Mouse (Mus musculus) lung, adult 18-20 months (tissue): ENCODE data around the gene Fgfr2.
"Not testable (repeated sequence)": the region's sequence is repeated elsewhere in the genome, so short reads cannot be mapped to it uniquely, and the experiment has no call there.

Experiments used
- DNase-seq, 2 experiments: peaks; one replicate each; pipeline ENCODE4 v3.0.0; 2022; ENCODE audit warnings: mixed read lengths in 2 of 2

The Fgfr2 gene

DNA sequence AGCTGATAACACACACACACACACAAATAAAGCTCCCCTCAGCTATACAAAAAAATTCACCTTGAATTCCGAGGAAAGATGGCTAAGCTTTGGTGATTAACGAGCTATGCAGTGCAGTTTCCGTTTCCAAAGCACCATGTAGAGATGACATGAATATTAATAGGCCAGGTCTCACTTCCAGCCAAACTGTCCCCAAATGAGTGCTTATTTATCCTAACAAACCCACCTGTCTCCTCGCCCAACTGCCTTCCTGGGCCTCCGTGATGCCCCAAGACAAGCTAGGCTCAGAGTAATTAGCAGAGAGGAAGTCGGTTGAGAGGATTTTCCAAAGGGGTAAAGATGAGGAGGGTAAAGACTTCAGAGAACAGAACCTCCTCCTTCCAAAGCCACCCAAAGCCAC, 2652.1 kb downstream of the Fgfr2 start:
- DNase-seq = no peak

DNA sequence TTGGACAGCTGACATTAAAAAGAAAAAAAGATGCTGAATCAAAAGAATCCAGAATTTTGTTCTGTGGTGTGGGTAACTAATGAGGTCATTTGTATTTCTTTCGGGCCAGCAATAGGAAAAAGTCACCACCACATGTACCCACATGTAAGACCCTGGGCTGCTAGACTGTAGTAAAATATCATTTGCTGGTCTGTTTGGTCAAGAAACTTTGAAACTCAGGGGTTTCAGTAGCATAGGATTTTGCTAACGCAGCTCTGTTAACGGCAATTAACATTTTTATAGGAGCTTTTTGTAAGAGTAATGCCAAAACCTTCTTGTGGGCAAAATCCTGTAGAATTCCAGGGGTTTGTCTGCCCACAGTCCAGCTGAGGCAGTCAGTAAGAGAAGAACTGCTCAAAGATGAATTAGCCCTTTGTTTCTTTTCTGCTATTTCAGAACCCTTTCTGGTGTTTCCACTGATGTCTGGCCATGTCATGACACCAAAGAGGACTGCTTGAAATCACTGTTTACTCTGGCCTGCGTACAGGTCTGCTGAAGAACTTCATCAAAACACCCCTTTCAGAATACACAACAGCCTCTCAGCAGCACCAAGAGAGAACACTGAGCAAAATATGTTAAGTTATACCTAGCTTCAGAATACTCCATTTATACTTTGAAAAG, 2667.4 kb downstream of the Fgfr2 start:
- DNase-seq = no peak

DNA sequence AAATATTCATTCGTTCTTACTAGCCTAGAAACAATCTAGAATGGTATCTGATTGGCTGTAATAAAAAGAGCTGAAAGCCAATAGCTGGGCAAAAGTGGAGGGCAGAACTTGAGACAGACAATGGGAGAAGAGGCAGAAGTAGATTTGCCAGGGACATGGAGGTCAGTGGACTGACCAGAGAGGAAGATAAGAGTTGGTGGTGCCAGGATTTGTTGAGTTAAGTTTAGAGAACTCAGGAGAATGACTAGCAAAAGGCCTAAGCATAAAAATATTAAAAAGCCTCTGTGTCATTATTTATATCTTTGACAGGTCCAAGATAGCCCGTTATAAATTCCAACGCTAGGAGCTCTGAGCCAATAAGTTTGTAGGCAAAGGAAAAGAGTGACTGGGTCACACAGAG, 2668.9 kb downstream of the Fgfr2 start:
- DNase-seq = no peak

DNA sequence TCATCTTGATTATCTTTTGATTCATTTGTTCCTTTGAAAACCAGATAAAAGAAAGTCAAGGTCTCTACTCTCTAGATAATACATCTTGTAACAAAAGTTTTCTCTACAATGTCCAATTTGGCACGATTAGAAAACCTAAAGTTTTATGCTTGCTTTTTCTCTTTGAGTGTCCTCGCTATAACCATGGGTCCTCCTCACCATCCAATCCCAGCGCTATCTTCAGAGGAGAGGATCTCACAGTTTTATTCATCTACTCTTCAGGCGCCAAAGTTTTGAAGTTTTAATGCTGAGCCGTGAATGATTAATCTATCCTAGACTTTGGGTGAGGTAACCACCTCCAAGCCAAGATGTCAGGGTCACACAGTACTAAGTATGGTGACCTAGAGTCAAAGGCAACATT, 2687.4 kb downstream of the Fgfr2 start:
- no peak for DNase-seq

DNA sequence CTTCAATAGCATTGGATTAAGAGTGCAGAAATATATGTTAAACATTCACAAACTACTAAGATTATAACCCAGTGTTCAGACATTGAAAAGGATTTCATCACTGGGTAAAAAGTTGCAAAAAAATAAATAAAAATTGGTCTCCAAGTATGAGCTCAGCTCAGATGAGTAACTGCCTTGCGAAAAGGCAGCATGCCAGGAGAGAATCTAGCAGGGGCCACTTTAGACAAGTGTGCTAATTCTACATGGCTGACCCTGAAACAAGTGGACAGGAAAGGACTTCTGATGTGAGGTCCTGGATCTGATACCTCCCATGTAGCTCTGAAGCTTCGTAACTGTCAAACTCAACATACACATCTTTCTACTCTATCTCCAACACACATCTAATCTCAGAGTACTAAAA, 2691.0 kb downstream of the Fgfr2 start:
- peak in 1 of 2 experiments; percentile 18 for DNase-seq

DNA sequence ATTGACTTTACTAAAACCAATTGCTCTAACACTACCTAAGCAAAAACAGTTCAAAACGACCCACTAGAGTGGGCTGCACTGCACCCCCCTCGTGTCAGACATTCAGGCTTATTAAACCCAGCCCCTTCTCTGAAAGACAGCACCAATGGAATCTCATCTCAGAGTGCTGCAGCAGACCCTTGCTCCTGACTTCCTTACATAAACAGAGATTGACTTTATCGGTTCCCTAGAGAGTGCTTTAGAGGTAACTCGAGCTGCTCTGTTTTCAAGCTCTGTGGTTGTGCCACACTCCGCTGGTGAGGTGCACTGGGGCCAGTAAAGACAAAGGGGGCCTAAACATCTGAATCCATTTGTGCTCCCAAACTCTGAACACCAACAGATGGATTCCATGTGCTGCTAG, 2696.6 kb downstream of the Fgfr2 start:
- DNase-seq = no peak

DNA sequence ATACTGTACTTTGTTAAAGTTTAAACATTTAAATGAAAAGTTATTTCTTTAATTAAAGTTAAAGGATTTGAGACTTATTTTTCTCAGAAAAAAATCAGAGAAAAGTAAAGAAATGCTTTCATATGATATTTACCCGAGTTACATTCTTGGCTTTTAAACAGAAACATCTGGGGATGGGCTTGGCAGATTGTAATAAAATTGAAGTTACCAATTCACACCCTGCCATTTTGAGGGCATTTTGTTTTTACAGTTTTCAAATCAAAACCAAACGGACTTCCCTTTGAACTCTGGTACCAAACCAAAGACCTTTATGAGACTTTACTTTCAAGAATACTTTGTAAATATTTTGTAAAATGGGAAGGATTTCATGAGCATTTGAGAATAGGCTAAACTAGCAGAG, 2697.2 kb downstream of the Fgfr2 start:
- no peak for DNase-seq

DNA sequence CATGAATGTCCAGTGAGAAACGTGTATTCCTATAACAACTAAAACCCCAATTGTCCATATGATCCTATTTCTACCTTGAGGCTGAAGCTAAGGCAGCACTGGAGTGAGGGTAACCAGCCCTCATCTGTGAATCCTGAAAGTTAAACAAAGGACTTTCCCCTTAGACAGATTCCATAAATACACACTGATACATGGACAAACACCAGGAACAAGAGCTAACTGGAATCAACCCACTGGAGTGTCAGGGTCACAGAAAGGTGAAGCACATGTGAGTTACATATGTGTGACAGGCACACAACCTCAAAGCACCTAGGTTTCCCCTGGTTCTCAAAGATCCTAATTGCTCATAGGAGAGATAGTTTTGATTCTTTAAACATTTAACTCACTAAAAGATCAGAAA, 2703.2 kb downstream of the Fgfr2 start:
- DNase-seq = no peak

DNA sequence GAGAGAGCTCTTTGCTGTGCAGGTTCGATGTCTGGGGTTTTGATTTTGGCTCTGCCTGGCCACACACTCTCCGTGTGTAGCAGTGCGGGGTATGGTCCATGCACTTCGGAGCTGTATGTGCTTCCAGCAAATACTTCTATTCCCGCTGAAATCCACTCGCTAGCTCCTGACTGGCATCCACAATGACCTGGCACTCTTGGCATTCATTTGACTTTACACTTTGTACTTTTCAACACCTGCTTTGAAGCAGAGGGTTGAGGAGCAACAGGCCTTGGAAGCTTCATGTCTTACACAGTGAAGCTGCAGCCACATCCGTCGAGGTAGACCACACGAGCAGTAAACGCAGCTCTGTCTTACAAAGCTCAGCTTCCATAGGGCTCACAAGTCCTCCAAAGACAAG, 2715.5 kb downstream of the Fgfr2 start:
- DNase-seq = no peak

DNA sequence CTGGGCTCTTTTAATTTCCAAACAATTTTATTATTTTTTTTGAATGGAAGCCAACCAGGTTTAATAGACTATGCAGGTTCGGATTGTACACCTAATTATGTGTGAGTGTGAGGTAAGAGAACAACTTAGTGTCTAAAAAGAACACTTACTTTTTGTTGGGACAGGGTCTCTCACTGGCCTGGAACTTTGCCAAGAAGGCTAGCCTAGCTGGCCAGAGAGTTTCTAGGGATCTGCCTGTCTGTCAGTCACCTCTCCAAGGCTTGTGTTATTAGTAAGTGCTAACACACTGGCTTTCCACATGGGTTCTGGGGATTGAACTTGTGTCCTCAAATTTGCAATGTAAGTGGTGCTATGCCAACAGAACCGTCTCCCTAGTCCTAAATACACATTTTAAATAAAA, 2719.8 kb downstream of the Fgfr2 start:
- DNase-seq = no peak

DNA sequence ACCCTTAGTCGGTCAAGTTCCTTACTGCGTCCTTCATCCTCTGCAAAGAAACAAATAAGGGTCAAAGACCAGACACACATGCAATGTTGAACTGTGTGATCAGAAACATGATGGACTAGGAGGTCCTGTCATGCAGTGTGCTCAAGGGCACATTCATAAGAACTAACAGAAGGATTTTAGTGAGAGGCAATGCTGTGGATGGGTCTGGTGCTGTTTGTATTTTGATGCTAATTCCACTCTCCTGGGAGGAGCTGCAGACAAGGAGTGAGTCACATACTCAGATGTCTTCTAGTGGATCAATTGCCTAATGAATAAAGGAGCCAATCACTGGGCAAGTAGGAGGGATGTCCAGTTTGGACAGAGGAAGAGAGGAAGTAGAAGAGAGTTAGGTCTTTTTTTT, 2728.5 kb downstream of the Fgfr2 start:
- DNase-seq = no peak

DNA sequence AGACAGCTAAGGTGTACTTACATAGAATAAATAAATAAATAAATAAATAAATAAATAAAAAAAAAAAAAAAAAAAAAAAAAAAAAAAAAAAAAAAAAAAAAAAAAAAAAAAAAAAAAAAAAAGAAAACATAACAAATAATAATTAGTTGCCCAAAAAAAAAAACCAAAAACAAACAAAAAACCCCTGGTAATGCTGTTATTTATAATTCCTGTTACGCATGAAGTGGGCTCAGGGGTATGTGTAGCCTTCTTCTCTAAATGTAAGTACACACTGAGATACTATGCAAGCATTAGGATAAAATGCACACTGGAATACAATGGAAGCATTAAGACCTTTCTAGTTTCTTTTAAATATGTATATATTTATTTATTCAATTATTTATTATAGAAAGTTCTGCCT, 2733.1 kb downstream of the Fgfr2 start:
- not testable (repeated sequence) for DNase-seq

DNA sequence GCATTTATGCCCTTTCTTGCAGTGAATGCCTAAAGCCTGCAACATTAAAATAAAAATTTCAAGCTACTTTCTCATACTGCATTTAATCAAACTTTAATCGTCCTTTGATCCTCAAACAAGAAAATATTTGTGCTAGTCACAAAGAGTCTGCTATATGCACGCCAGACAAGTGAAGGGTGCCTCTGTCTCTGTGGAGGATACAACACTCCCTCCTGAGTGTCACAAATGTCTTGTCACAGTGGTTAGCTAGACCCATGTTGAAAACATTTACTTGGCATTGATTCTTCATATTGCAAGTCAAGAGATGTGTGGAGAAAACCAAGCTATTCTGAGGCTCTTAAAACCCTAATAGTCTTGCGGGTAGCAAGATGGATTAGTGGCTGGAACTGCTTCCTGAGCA, 2736.8 kb downstream of the Fgfr2 start:
- DNase-seq = no peak

DNA sequence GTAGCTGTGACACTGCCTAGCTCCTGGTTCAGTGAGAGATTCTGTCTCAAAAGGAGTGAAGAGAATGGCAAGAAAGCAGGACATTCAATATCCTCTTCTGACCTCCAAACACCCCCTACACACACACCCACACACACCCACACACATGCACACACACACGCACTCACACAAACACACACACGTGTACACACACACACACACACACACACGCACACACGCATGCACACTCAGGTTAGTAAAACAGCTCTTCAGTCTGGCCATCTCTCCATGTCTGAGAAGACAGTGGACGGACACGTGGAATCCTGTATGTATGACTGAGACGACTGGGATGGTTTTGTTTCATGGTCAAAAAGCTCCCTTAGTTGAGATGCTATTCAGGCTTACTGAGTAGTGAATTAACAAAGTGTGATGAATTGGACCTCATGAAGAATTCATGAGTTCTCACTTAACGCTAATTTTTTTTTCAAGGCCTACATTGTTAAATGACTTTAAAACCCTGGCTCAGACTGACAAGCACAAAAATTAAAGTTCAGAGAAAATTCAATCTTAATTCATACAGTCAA, 2737.3 kb downstream of the Fgfr2 start:
- no peak for DNase-seq

DNA sequence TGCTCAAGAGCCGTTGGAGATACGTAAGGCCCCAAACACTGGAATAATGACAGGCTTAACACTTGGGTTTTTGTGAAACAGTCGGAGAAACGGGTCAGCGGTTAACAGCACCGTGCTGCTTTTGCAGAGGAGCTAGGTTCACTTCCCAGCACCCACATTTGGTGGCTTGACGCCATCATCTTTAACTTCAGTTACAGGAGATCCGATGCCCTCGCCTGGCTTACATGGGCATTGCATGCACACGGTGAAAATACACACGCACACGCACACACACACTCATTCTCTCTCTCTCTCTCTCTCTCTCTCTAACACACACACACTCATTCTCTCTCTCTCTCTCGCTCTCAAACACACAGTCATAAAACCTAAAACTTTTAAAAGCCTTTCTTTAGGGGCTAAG, 2741.0 kb downstream of the Fgfr2 start:
- no peak for DNase-seq

DNA sequence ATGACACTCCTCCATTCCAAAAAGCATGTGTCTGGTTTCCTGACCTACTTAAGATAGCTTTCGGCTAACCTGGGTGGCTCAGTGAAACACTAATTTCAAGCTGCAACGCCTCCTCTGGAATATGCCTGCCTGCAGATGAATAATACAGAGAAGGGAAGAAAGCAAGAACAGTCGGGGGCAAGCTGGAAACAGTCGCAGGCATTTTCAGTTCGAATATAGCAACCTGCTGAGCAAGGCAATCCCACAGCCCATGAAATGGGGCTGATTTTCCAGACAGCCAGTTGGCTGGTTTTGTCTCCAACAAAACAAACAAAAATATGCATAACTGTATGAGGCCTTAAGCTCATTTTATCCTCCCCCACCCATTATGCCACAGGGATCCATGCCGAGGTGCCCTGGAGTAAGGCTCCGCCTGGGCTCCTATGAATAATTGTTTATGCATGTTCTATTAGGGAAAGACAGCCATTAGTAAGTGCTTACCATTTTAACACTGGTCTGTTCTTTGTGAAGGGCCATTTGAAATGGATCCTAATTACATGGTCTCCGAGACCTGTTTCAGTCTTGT, 2741.7 kb downstream of the Fgfr2 start:
- no peak for DNase-seq

DNA sequence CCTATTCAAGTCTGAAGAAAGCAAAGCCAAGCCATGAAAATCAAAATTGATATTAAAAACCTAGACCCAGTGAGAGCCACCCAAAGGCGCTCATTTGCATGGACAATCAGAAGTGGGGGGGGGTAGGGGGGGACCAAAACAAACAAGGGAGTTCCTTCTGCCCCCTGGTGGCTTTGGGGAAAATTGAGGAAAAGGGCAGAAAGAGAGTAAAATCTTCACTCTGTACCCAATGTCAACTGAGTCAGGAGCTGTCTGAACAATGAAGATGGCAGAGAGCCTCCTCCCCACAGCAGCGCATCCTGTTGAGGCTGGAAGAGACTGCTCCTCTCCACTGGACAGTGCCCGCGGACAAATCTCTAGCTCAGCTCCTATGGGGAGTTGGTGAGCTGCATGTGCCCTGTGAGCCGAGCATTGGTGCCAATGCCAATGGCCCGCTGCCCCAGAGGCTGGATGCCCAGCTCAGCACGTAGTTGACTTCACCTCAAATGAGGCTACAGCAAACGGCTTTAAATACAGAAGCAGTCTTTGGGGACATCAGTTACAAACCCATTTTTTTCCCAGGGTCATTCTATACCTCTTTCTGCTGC, 2742.3 kb downstream of the Fgfr2 start:
- DNase-seq = peak in 1 of 2 experiments; percentile 3

DNA sequence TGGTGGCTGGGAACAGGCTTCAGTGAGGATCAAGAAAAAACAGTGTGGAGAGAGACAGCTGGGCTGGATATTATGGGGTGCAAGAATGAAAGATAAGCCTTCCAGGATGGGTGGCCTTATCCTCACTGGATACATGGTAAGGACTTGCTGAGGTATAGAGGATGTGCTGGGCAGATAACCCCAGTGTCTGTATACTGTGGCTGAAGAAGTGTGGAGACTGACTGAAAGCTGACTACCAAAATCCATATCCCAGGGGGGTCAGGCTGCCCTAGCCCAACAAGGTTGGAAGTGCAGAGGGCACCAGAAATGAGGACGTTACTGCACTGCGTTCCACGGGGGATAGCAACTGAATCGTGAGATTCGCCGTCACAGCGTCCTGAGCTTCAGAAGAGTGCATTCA, 2742.8 kb downstream of the Fgfr2 start:
- no peak for DNase-seq

DNA sequence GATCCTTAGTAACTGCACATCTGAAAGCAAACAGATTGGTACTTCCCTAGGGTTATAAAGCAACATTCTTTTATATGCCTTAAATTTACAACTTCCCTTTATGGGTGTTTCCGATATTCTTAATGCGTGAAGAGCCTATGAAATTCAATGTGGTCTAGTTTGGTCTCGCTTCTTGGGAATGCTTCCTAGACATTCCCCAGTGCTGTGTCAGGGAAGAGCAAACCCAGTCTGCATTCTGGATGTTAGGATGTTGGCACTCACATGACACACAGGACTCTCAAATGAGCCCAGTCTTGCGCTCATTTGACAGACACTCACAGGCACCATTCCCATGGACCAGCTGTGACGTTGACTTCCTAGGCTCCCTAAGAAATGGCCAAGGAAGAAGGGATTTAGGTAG, 2743.3 kb downstream of the Fgfr2 start:
- DNase-seq = no peak

DNA sequence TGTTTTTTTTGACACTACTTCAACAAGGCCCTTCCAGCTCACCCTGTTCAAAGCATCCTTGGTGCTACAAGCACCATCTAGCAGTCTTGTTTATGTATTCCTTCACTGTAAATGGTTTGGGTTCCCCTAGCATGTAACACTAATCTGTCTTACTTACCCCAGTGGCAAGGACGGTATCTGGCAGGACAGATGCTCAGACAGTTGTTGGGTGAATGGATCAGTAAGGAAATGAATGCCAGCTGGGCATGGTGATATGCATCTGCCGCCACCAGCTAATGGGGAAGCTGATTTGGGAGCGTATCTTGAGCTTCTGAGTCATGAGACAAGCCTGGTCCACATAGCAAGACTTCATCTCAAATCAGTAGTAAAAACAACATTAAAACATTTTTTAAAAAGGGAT, 2744.8 kb downstream of the Fgfr2 start:
- no peak for DNase-seq

DNA sequence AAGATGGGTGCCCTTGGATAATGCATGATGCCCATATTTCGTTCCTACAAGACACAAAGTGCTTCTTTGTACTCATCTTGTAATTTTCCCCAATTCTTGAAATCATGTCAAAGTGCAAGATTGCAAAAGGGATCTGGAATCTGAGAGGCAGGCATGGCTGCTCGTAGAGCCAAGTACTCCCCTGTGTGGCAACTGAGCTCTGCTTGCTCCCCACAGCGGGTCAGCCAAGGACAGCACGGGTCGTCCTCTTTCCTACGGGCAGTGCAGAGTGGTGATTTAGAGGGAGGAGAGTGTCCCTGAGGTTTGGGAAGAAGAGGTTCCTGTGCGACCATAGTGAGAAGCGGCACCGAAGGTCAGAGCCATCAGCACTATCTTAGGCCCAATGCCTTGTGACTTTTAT, 2748.8 kb downstream of the Fgfr2 start:
- DNase-seq = peak in 1 of 2 experiments; percentile 14

DNA sequence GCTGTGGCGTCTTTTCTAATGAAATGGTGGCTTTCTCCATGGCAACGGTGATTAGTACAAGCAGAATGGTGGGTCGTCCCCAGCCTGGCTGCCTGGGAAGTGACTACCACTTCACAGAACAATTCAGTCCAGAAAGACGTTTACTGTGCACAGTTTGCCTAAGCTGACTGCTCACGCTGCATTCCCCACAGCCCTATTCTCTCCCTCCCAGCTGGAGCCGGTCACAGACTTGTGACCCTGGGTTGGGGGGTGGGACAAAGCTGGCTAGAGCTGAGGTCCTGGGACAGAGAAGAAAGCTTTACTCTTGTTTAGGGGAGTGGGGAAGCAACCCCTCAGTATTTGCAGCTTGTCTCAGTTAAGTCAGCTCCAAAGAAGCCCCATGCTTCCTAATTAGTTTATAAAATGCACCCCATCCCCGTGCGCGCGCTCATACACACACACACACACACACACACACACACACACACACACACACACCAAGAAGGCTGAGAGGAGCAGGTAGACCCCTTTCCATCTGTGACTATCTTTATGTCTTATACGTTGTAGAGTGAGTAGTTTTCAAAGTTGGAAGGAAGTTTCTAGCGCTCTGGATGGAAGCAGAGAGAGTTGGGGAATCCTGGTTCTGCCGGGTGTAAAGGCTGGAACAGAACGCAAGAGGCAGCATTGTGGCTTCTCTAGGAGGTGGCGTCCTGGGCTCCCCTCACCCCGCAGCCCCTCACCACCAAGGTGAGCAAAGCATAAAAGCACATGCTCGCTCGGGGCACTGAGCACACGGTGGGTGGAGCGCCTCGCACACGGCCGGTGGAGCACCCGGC, 2754.1 kb downstream of the Fgfr2 start:
- DNase-seq = no peak

DNA sequence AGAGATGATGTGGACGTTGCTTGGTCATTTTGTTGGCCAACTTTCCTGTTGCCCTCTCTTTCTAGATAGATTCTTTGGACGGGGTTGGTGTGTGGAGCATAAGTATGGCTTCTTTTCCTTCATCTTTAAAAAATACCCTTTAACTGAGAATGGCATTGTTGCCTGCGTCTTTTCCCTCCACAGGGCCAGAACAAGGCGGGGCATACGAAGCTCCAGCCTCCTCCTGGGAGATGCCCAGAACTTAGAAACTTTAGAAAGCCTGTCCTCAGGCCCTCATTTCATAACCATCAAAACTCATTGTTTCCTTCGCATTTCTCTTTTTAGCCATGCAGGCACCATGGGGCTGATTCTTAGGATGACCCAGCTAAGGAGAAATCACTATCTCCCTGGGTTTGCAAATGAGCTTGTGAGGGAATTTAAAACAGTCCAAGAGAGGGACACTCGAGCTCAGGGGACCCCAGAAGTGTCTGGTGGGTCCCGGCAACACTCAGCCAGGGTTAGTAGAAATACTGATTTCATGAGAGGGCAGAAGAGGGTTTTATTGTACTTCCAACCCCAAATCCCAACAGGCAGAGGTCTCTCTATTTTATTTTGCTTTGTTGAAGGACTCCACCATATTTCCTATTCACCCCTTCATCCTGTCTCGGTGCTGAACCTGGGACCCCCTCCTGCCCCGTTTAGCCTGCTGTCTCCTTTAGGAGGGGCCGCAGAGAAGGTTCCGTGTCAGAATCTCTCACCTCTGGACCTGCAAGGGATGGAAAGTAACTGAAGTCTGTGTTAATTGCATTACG, 2754.9 kb downstream of the Fgfr2 start:
- DNase-seq = no peak
